25 mouse cellular contexts compared by ENCODE assay signal in genomic region chr14:75981231-75981630, GRCm38 (mm10). TPM values are rescaled to one million over a fixed set of nuclear protein-coding genes. Genes with fewer than 3 reads are reported as not detected.
A peak's percentile ranks its signal among the peaks of the same experiment; 100 is the strongest.
DNase-seq lines count a peak whose midpoint lies in the region; ATAC-seq and TF ChIP-seq lines count a peak whose summit lies in the region.
"Had no signal": no experiment of that assay in that cellular context is flagged by ENCODE, and none has a peak within 500 bp of the region (broad histone marks: within the 10 kb centered on the region; RNA-seq: fewer than 3 reads in every experiment).

No protein-coding gene starts in this region.

- no peak overlapping the region for H3K4me3 ChIP-seq in embryonic facial prominence, embryonic 13.5 days
- H3K4me3 ChIP-seq in embryonic facial prominence, embryonic 10.5 days, result no peak overlapping the region
- no peak overlapping the region for H3K4me3 ChIP-seq in hindbrain, postnatal 0 days (ENCODE audit: low read length)
- no peak overlapping the region for H3K4me3 ChIP-seq in hindbrain, embryonic 13.5 days
- H3K4me3 ChIP-seq: heart, embryonic 10.5 days; hindbrain, embryonic 12.5 days had no signal

- 91% methylated on average over 3 of the region's 3 CpGs for WGBS in embryonic facial prominence, embryonic 13.5 days
- WGBS in embryonic facial prominence, embryonic 10.5 days, result 92% methylated on average over 3 of the region's 3 CpGs
- WGBS in hindbrain, postnatal 0 days, result 70% methylated on average over 3 of the region's 3 CpGs
- 92% methylated on average over 3 of the region's 3 CpGs for WGBS in hindbrain, embryonic 13.5 days

- no peaks in the 10 kb centered on the region for H3K36me3 ChIP-seq in embryonic facial prominence, embryonic 13.5 days
- H3K36me3 ChIP-seq in embryonic facial prominence, embryonic 10.5 days (replicated peaks), result peaks cover 15% of the 10 kb centered on the region; the same call in 1 of the 2 replicates
- H3K36me3 ChIP-seq in hindbrain, postnatal 0 days (ENCODE audit: insufficient read depth, low read length), result no peaks in the 10 kb centered on the region
- H3K36me3 ChIP-seq in hindbrain, embryonic 13.5 days, result no peaks in the 10 kb centered on the region
- H3K36me3 ChIP-seq: hindbrain, embryonic 12.5 days had no signal

- H3K4me1 ChIP-seq in embryonic facial prominence, embryonic 13.5 days, result no peaks in the 10 kb centered on the region; the same call in 1 of the 2 replicates
- peaks cover 7% of the 10 kb centered on the region; the same call in 1 of the 2 replicates for H3K4me1 ChIP-seq in embryonic facial prominence, embryonic 10.5 days
- no peaks in the 10 kb centered on the region for H3K4me1 ChIP-seq in hindbrain, postnatal 0 days (ENCODE audit: insufficient read depth, low read length)
- peaks cover 16% of the 10 kb centered on the region for H3K4me1 ChIP-seq in hindbrain, embryonic 13.5 days (replicated peaks)
- H3K4me1 ChIP-seq: heart, embryonic 10.5 days had no signal

- no peak overlapping the region for H3K4me2 ChIP-seq in embryonic facial prominence, embryonic 13.5 days
- no peak overlapping the region for H3K4me2 ChIP-seq in hindbrain, postnatal 0 days (ENCODE audit: low read depth, low read length)
- no peak overlapping the region for H3K4me2 ChIP-seq in hindbrain, embryonic 13.5 days
- H3K4me2 ChIP-seq: hindbrain, embryonic 12.5 days had no signal

- H3K27ac ChIP-seq in embryonic facial prominence, embryonic 13.5 days, result peak overlapping the region; percentile 29; the same call in 1 of the 2 replicates
- H3K27ac ChIP-seq in embryonic facial prominence, embryonic 10.5 days (replicated peaks), result no peak overlapping the region
- peak overlapping the region; percentile 22; the same call in 1 of the 2 replicates for H3K27ac ChIP-seq in hindbrain, postnatal 0 days
- no peak overlapping the region for H3K27ac ChIP-seq in hindbrain, embryonic 13.5 days
- H3K27ac ChIP-seq: heart, embryonic 10.5 days; hindbrain, embryonic 12.5 days had no signal

- H3K9ac ChIP-seq in embryonic facial prominence, embryonic 13.5 days, result no peak overlapping the region
- H3K9ac ChIP-seq in hindbrain, postnatal 0 days (replicated peaks; ENCODE audit: low read length), result no peak overlapping the region
- no peak overlapping the region for H3K9ac ChIP-seq in hindbrain, embryonic 13.5 days
- H3K9ac ChIP-seq: hindbrain, embryonic 12.5 days had no signal

- H3K9me3 ChIP-seq in embryonic facial prominence, embryonic 13.5 days, result no peaks in the 10 kb centered on the region
- no peaks in the 10 kb centered on the region for H3K9me3 ChIP-seq in embryonic facial prominence, embryonic 10.5 days
- no peaks in the 10 kb centered on the region for H3K9me3 ChIP-seq in hindbrain, postnatal 0 days (ENCODE audit: low read length)
- no peaks in the 10 kb centered on the region for H3K9me3 ChIP-seq in hindbrain, embryonic 13.5 days
- H3K9me3 ChIP-seq: G1E; heart, embryonic 10.5 days; hindbrain, embryonic 12.5 days had no signal

- H3K27me3 ChIP-seq in embryonic facial prominence, embryonic 13.5 days, result no peaks in the 10 kb centered on the region
- no peaks in the 10 kb centered on the region for H3K27me3 ChIP-seq in embryonic facial prominence, embryonic 10.5 days (replicated peaks; ENCODE audit: low read depth, poor library complexity, severe bottlenecking)
- H3K27me3 ChIP-seq in hindbrain, postnatal 0 days (ENCODE audit: insufficient read depth, low read length), result no peaks in the 10 kb centered on the region
- no peaks in the 10 kb centered on the region for H3K27me3 ChIP-seq in hindbrain, embryonic 13.5 days
- H3K27me3 ChIP-seq: hindbrain, embryonic 12.5 days had no signal

- no peak for DNase-seq in embryonic facial prominence, embryonic 10.5 days (ENCODE audit: low spot score)
- DNase-seq in hindbrain, postnatal 0 days (ENCODE audit: low spot score), result peak; percentile 30
- DNase-seq in right cerebral cortex, postnatal 10 days (ENCODE audit: low spot score in 2 of 2), result peak; percentile 38 to 51
- no peak for DNase-seq in right cerebral cortex, postnatal 25 days
- no peak for DNase-seq in gastrocnemius, postnatal 4 days (ENCODE audit: low spot score in 2 of 2)
- DNase-seq: adrenal gland, adult 8-10 months; adrenal gland, postnatal 36 days; B cell, adult 2 months; cerebellum, adult 11-12 months; cerebellum, adult 9-11 months; cerebellum, postnatal 36 days; gastrocnemius, postnatal 36 days; heart, adult 18-20 months; heart, postnatal 10 days; heart, postnatal 4 days had no signal

- no peak for ATAC-seq in embryonic facial prominence, embryonic 13.5 days (ENCODE audit: insufficient number of reproducible peaks, insufficient read depth, low FRiP score, low TSS enrichment, low read depth)
- ATAC-seq in hindbrain, postnatal 0 days, result no peak; the same call in 1 of the 2 replicates
- no peak for ATAC-seq in hindbrain, embryonic 13.5 days (ENCODE audit: low FRiP score)
- ATAC-seq: CD4-positive, CD25-positive, alpha-beta regulatory T cell, adult 4 months; forebrain, embryonic 16.5 days; inflammation-experienced regulatory T-cells, adult 6 months; intestine, postnatal 0 days had no signal

- TF ChIP-seq CTCF in hindbrain, postnatal 0 days (IDR thresholded peaks at IDR 0.05; ENCODE audit: low read depth), result no peak

RNA-seq across cellular contexts. Expression of gene Kctd4, which starts 26.4 kb away (rescaled TPM):
- polyA plus RNA-seq in embryonic facial prominence, embryonic 13.5 days (2015; fragmentation: Nextera tagmentation; extraction: Ambion mirVana), result 1.2 and 1.6 TPM in 2 replicates
- polyA plus RNA-seq in embryonic facial prominence, embryonic 10.5 days (2016; fragmentation: Nextera tagmentation; extraction: Ambion mirVana), result 0.67 and 0.84 TPM in 2 replicates
- total RNA-seq in hindbrain, postnatal 0 days (2014; rRNA removed), result 3.8 and 5.0 TPM in 2 replicates
- 6.0 and 7.0 TPM in 2 replicates for polyA plus RNA-seq in hindbrain, postnatal 0 days (2015; fragmentation: Nextera tagmentation; extraction: Ambion mirVana)
- polyA plus RNA-seq in hindbrain, embryonic 13.5 days (2015; fragmentation: Nextera tagmentation; extraction: Ambion mirVana), result 4.0 and 4.1 TPM in 2 replicates
- total RNA-seq in gastrocnemius, postnatal 4 days (2021), result under 1 TPM; 0.12 to 0.18 TPM
- total RNA-seq: adrenal gland, postnatal 36 days; gastrocnemius, adult 8-10 months; gastrocnemius, postnatal 36 days; heart, adult 18-20 months; heart, postnatal 10 days; heart, postnatal 4 days had no signal
- polyA plus RNA-seq: G1E had no signal

RNA-seq across cellular contexts. Expression of gene Gtf2f2, which starts 29.4 kb away (rescaled TPM):
- 39.0 and 39.4 TPM in 2 replicates for polyA plus RNA-seq in embryonic facial prominence, embryonic 13.5 days (2015; fragmentation: Nextera tagmentation; extraction: Ambion mirVana)
- 55.7 and 56.2 TPM in 2 replicates for polyA plus RNA-seq in embryonic facial prominence, embryonic 10.5 days (2016; fragmentation: Nextera tagmentation; extraction: Ambion mirVana)
- 14.8 and 18.5 TPM in 2 replicates for total RNA-seq in hindbrain, postnatal 0 days (2014; rRNA removed)
- polyA plus RNA-seq in hindbrain, postnatal 0 days (2015; fragmentation: Nextera tagmentation; extraction: Ambion mirVana), result 40.9 and 41.3 TPM in 2 replicates
- polyA plus RNA-seq in hindbrain, embryonic 13.5 days (2015; fragmentation: Nextera tagmentation; extraction: Ambion mirVana), result 38.9 and 43.3 TPM in 2 replicates
- total RNA-seq in gastrocnemius, postnatal 4 days (2021), result 10 to 100 TPM; 19.1 to 19.5 TPM

Comparison
In these comparisons a context has a peak if more than half of its experiments do, and no peak if none do; other contexts are left out.
1. H3K27ac ChIP-seq: peak in embryonic facial prominence, embryonic 13.5 days (single experiment) and hindbrain, postnatal 0 days (single experiment); none in embryonic facial prominence, embryonic 10.5 days (single experiment) and hindbrain, embryonic 13.5 days (single experiment).
2. DNase-seq: peak in hindbrain, postnatal 0 days (single experiment) and right cerebral cortex, postnatal 10 days (2 of 2); none in embryonic facial prominence, embryonic 10.5 days (single experiment), right cerebral cortex, postnatal 25 days (single experiment) and gastrocnemius, postnatal 4 days (0 of 2).